Mouse (Mus musculus): ENCODE measurements around the gene Nr0b2. TPM values are rescaled to one million over a fixed set of nuclear protein-coding genes. Genes with fewer than 3 reads are reported as not detected.

Nr0b2 gene
- polyA plus RNA-seq, 1 experiment: 2.1 TPM

GRCm38 (mm10) chr4:133584059-133584951, 31.1 kb downstream of the Nr0b2 start, which contains the start of gene Gpn2:
Gene Gpn2 (plus strand): TSS chr4:133584362.
- Histone ChIP-seq H3K27me3 (ENCODE audit: control insufficient read depth, insufficient read depth, low read length) (no peaks in the 10 kb centered on the region), H3K27ac (ENCODE audit: insufficient read depth, low read length) (peak within 1 kb of the TSS; percentile 43), H3K4me3 (replicated peaks; ENCODE audit: insufficient read depth, low read depth, low read length) (peak within 1 kb of the TSS; percentile 90), H3K4me1 (ENCODE audit: control insufficient read depth, insufficient read depth, low read length) (no peaks in the 10 kb centered on the region)
- TF ChIP-seq CTCF (IDR thresholded peaks at IDR 0.05; ENCODE audit: borderline replicate concordance, insufficient read depth, low read depth, low read length) (no peak), POLR2A (IDR thresholded peaks at IDR 0.05; ENCODE audit: borderline replicate concordance, insufficient read depth, low read length) (peak; percentile 81; the same call in 1 of the 2 replicates)
- WGBS: 1% methylated on average over 65 of the region's 65 CpGs
- DNase-seq: peak; percentile 79 to 80

DNA sequence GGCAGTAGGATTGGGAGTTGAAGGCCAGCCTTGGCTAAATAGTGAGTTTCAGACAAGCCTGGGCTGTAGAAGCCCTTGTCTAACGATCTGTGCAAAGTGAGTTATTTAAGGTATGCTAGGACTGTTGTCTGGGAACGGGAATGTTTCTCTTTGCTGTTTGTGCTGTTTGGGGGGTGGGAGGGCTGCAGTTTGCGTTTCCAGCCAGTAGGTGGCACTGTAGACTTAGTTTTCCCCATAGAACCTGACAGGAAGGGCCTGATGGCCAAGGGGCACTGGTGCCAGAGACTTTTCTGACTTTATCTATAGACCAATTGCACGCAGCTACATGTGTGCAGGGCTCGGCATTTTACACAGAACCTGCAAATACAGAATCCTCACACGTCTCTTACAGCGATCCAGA, 39.4 kb downstream of the Nr0b2 start:
- peak; percentile 54 to 73 for DNase-seq
- H3K27me3 ChIP-seq (ENCODE audit: control insufficient read depth, insufficient read depth, low read length): no peaks in the 10 kb centered on the region
- TF ChIP-seq POLR2A (IDR thresholded peaks at IDR 0.05; ENCODE audit: borderline replicate concordance, insufficient read depth, low read length) (no peak), CTCF (IDR thresholded peaks at IDR 0.05; ENCODE audit: borderline replicate concordance, insufficient read depth, low read depth, low read length) (peak; percentile 98)
- no peak overlapping the region for H3K4me3 ChIP-seq (replicated peaks; ENCODE audit: insufficient read depth, low read depth, low read length)
- 25% methylated on average over 7 of the region's 7 CpGs for WGBS
- no peak overlapping the region for H3K27ac ChIP-seq (ENCODE audit: insufficient read depth, low read length)
- H3K4me1 ChIP-seq (ENCODE audit: control insufficient read depth, insufficient read depth, low read length): no peaks in the 10 kb centered on the region

DNA sequence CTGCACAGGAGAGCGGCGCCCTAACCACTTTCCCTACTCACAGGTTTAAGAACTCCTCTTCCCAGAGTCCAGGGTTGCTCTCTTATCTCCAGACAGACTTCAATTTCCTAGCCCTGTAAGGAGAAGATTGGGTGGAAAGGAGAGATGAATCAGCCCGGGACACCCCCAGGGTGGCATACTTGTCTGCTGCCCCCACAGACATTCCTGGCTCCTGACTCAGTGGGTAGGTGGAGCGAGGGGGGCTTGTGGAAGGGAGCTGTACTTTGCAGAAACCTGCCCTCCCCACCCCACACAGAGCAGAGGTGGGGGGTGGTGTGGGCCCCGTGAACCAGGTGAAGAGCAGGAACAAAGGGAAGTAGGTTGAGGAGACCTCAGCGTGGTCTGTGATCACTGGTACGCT, 42.4 kb downstream of the Nr0b2 start:
- WGBS: 78% methylated on average over 7 of the region's 7 CpGs
- no peak overlapping the region for H3K27ac ChIP-seq (ENCODE audit: insufficient read depth, low read length)
- DNase-seq: no peak
- peaks cover 5% of the 10 kb centered on the region; the same call in 1 of the 2 replicates for H3K4me1 ChIP-seq (ENCODE audit: control insufficient read depth, insufficient read depth, low read length)
- no peak for TF ChIP-seq CTCF (IDR thresholded peaks at IDR 0.05; ENCODE audit: borderline replicate concordance, insufficient read depth, low read depth, low read length)
- TF ChIP-seq POLR2A (IDR thresholded peaks at IDR 0.05; ENCODE audit: borderline replicate concordance, insufficient read depth, low read length): no peak
- no peaks in the 10 kb centered on the region for H3K27me3 ChIP-seq (ENCODE audit: control insufficient read depth, insufficient read depth, low read length)
- H3K4me3 ChIP-seq (replicated peaks; ENCODE audit: insufficient read depth, low read depth, low read length): no peak overlapping the region

- TF ChIP-seq CTCF (IDR thresholded peaks at IDR 0.05; ENCODE audit: borderline replicate concordance, insufficient read depth, low read depth, low read length): no peak
- no peak for TF ChIP-seq POLR2A (IDR thresholded peaks at IDR 0.05; ENCODE audit: borderline replicate concordance, insufficient read depth, low read length)
- 89% methylated on average over 6 of the region's 6 CpGs for WGBS
- no peak overlapping the region for H3K4me3 ChIP-seq (replicated peaks; ENCODE audit: insufficient read depth, low read depth, low read length)
- H3K4me1 ChIP-seq (ENCODE audit: control insufficient read depth, insufficient read depth, low read length): peaks cover 5% of the 10 kb centered on the region; the same call in 1 of the 2 replicates
- no peak for DNase-seq
- H3K27ac ChIP-seq (ENCODE audit: insufficient read depth, low read length): no peak overlapping the region
- no peaks in the 10 kb centered on the region for H3K27me3 ChIP-seq (ENCODE audit: control insufficient read depth, insufficient read depth, low read length)
Measured at GRCm38 (mm10) chr4:133596084-133596483, 42.9 kb downstream of the Nr0b2 start.

- DNase-seq: no peak
- no peak overlapping the region for H3K4me3 ChIP-seq (replicated peaks; ENCODE audit: insufficient read depth, low read depth, low read length)
- H3K4me1 ChIP-seq (ENCODE audit: control insufficient read depth, insufficient read depth, low read length): peaks cover 7% of the 10 kb centered on the region; the same call in 1 of the 2 replicates
- 51% methylated on average over 4 of the region's 4 CpGs for WGBS
- H3K27me3 ChIP-seq (ENCODE audit: control insufficient read depth, insufficient read depth, low read length): no peaks in the 10 kb centered on the region
- no peak for TF ChIP-seq POLR2A (IDR thresholded peaks at IDR 0.05; ENCODE audit: borderline replicate concordance, insufficient read depth, low read length)
- no peak for TF ChIP-seq CTCF (IDR thresholded peaks at IDR 0.05; ENCODE audit: borderline replicate concordance, insufficient read depth, low read depth, low read length)
- H3K27ac ChIP-seq (ENCODE audit: insufficient read depth, low read length): no peak overlapping the region
Measured at GRCm38 (mm10) chr4:133598616-133599015, 45.4 kb downstream of the Nr0b2 start.

DNA sequence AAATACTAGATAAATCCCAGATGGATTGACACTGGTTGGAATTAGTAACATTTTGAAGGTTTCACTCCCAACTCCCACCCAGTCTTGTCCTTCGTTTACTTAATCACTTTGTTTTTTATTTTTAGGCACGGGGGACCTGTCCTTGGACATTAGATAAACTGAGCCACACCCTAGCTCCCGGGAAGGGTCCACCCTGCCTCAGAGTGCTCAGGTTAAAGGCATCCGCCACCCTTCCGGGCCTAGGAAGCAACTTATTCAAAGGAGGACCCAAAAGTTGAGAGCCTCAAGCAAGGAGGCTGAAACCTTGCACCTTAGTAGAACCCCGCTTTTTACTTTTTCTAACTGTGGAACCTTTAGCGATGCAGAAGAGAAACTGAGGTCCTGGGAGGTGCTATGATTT, 45.9 kb downstream of the Nr0b2 start:
- no peaks in the 10 kb centered on the region for H3K27me3 ChIP-seq (ENCODE audit: control insufficient read depth, insufficient read depth, low read length)
- WGBS: 28% methylated on average over 7 of the region's 7 CpGs
- H3K4me3 ChIP-seq (replicated peaks; ENCODE audit: insufficient read depth, low read depth, low read length): peak overlapping the region; percentile 64
- no peak overlapping the region for H3K27ac ChIP-seq (ENCODE audit: insufficient read depth, low read length)
- DNase-seq: no peak
- H3K4me1 ChIP-seq (ENCODE audit: control insufficient read depth, insufficient read depth, low read length): peaks cover 7% of the 10 kb centered on the region; the same call in 1 of the 2 replicates
- no peak for TF ChIP-seq POLR2A (IDR thresholded peaks at IDR 0.05; ENCODE audit: borderline replicate concordance, insufficient read depth, low read length)

GRCm38 (mm10) chr4:133599571-133600073, 46.4 kb downstream of the Nr0b2 start:
- peak overlapping the region; percentile 64 for H3K4me3 ChIP-seq (replicated peaks; ENCODE audit: insufficient read depth, low read depth, low read length)
- WGBS: 1% methylated on average over 50 of the region's 50 CpGs
- TF ChIP-seq POLR2A (IDR thresholded peaks at IDR 0.05; ENCODE audit: borderline replicate concordance, insufficient read depth, low read length): no peak
- TF ChIP-seq CTCF (IDR thresholded peaks at IDR 0.05; ENCODE audit: borderline replicate concordance, insufficient read depth, low read depth, low read length): no peak
- DNase-seq: peak; percentile 78 to 80
- H3K27ac ChIP-seq (ENCODE audit: insufficient read depth, low read length): no peak overlapping the region
- no peaks in the 10 kb centered on the region for H3K27me3 ChIP-seq (ENCODE audit: control insufficient read depth, insufficient read depth, low read length)
- H3K4me1 ChIP-seq (ENCODE audit: control insufficient read depth, insufficient read depth, low read length): peaks cover 7% of the 10 kb centered on the region; the same call in 1 of the 2 replicates

DNA sequence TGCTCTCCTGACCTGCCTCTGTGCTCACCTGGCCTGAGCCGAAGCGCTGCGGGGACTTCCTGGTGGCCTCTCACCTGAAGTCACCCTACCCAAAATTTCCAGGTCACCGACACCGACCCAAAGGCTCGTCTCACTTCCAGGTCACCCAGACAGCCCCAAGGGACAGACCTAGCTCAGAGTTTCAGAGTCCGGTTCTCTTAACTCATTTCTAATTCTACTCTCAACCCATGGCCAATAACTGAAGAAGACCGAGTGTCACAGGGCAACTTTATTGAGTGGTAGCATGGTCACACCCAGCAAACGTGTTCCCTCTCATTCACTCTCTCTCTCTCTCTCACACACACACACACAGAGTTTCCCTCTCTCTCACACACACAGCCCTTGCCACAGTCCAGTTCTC, 47.1 kb downstream of the Nr0b2 start:
- no peak for TF ChIP-seq CTCF (IDR thresholded peaks at IDR 0.05; ENCODE audit: borderline replicate concordance, insufficient read depth, low read depth, low read length)
- no peak for TF ChIP-seq POLR2A (IDR thresholded peaks at IDR 0.05; ENCODE audit: borderline replicate concordance, insufficient read depth, low read length)
- Histone ChIP-seq H3K4me3 (replicated peaks; ENCODE audit: insufficient read depth, low read depth, low read length) (peak overlapping the region; percentile 64), H3K27ac (ENCODE audit: insufficient read depth, low read length) (no peak overlapping the region), H3K27me3 (ENCODE audit: control insufficient read depth, insufficient read depth, low read length) (no peaks in the 10 kb centered on the region), H3K4me1 (ENCODE audit: control insufficient read depth, insufficient read depth, low read length) (peaks cover 7% of the 10 kb centered on the region; the same call in 1 of the 2 replicates)
- DNase-seq: no peak
- WGBS: 13% methylated on average over 9 of the region's 9 CpGs

All from cerebellum, adult 2 months (tissue).